ENCODE assay signal across 17 mouse cellular contexts in the genomic region with DNA sequence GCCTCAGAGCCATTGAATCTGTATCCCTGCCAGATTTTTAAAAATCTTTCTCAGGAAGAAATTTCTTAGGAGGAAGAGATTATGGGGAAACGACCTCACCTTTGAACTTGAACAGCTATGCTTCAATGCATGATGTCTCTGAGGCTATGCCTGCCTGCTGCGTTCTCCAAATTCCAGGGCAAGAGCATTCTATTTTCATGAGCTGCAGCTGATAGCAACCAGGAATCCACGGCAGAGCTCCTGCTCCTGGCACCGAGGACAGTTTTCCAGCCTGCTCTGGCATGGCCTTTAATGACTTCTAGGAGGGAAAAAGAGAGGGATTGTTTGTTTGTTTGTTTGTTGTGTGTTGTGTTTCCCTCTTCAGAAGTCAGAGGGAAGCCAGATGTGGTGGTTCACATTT. TPM values are rescaled to one million over a fixed set of nuclear protein-coding genes. Genes with fewer than 3 reads are reported as not detected.
DNase-seq lines count a peak whose midpoint lies in the region; ATAC-seq and TF ChIP-seq lines count a peak whose summit lies in the region.
"Had no signal": no experiment of that assay in that cellular context is flagged by ENCODE, and none has a peak within 500 bp of the region (broad histone marks: within the 10 kb centered on the region; RNA-seq: fewer than 3 reads in every experiment).

No protein-coding gene starts in this region.

- peaks cover 6% of the 10 kb centered on the region; the same call in 1 of the 2 replicates for H3K9me3 ChIP-seq in lung, embryonic 14.5 days (ENCODE audit: low read depth, low read length)
- peaks cover 11% of the 10 kb centered on the region for H3K9me3 ChIP-seq in heart, postnatal 0 days (replicated peaks; ENCODE audit: control insufficient read depth, low read length)

- H3K4me2 ChIP-seq in lung, embryonic 14.5 days = no peak overlapping the region
- H3K4me2 ChIP-seq in heart, postnatal 0 days (ENCODE audit: low read depth, low read length) = 0 out of 2 replicates have a peak overlapping the region, but pooled peaks have one; percentile 12
- H3K4me2 ChIP-seq: limb, embryonic 15.5 days; midbrain, embryonic 11.5 days; neural tube, embryonic 13.5 days had no signal

- DNase-seq in lung, embryonic 14.5 days = peak; percentile 38
- DNase-seq in lung, adult 2 months = no peak
- DNase-seq in heart, adult 9 months (ENCODE audit: low spot score in 2 of 2) = peak; percentile 21 to 52
- DNase-seq in heart, postnatal 0 days (ENCODE audit: low spot score) = peak; percentile 78
- DNase-seq in mesoderm, embryonic 11.5 days (ENCODE audit: low read depth, low spot score) = peak; percentile 25
- DNase-seq in urinary bladder, adult 2 months (ENCODE audit: low spot score) = no peak
- DNase-seq in T-cell, adult 2 months (ENCODE audit: low spot score) = no peak
- no peak for DNase-seq in spleen, postnatal 4 days (ENCODE audit: low spot score in 2 of 2)
- DNase-seq: adrenal gland, adult 2 months; cerebellum, postnatal 25 days; thymus, postnatal 36 days had no signal

- no peak overlapping the region for H3K4me3 ChIP-seq in lung, embryonic 14.5 days (ENCODE audit: low read depth, low read length)
- H3K4me3 ChIP-seq in lung, adult 2 months (replicated peaks; ENCODE audit: extremely low read depth, low read depth, low read length) = no peak overlapping the region
- no peak overlapping the region for H3K4me3 ChIP-seq in heart, postnatal 0 days (ENCODE audit: low read depth, low read length)
- H3K4me3 ChIP-seq: limb, embryonic 15.5 days; neural tube, embryonic 13.5 days had no signal

- H3K9ac ChIP-seq in lung, embryonic 14.5 days = no peak overlapping the region
- no peak overlapping the region for H3K9ac ChIP-seq in heart, postnatal 0 days (replicated peaks; ENCODE audit: low read depth, low read length)
- H3K9ac ChIP-seq: limb, embryonic 15.5 days; neural tube, embryonic 13.5 days had no signal

- TF ChIP-seq CTCF in lung, embryonic 14.5 days (IDR thresholded peaks at IDR 0.05; ENCODE audit: low read depth) = no peak
- TF ChIP-seq CTCF in lung, adult 2 months (IDR thresholded peaks at IDR 0.05; ENCODE audit: insufficient read depth, low read length) = no peak
- TF ChIP-seq CTCF in heart, postnatal 0 days (IDR thresholded peaks at IDR 0.05; ENCODE audit: low read depth) = no peak

- 39% methylated on average over 4 of the region's 4 CpGs for WGBS in lung, embryonic 14.5 days
- 46% methylated on average over 4 of the region's 4 CpGs for WGBS in lung, adult 2 months
- WGBS in heart, postnatal 0 days = 1% methylated on average over 4 of the region's 4 CpGs

- H3K27ac ChIP-seq in lung, embryonic 14.5 days (ENCODE audit: low read depth) = peak overlapping the region; percentile 46; the same call in 1 of the 2 replicates
- H3K27ac ChIP-seq in heart, postnatal 0 days (ENCODE audit: low read depth) = peak overlapping the region; percentile 96
- H3K27ac ChIP-seq: hindbrain, postnatal 0 days; limb, embryonic 15.5 days; neural tube, embryonic 13.5 days had no signal

- TF ChIP-seq POLR2A in lung, adult 2 months (IDR thresholded peaks at IDR 0.05; ENCODE audit: borderline replicate concordance, extremely low read depth, low read depth, low read length) = no peak

- ATAC-seq in lung, embryonic 14.5 days (ENCODE audit: insufficient read depth) = no peak
- peak; percentile 92 for ATAC-seq in heart, postnatal 0 days (ENCODE audit: insufficient read depth, low read depth)
- ATAC-seq: forebrain, embryonic 14.5 days; hindbrain, postnatal 0 days had no signal

- TF ChIP-seq EP300 in heart, postnatal 0 days (IDR thresholded peaks at IDR 0.05; ENCODE audit: low read depth) = peak; percentile 57

- H3K36me3 ChIP-seq in lung, embryonic 14.5 days (ENCODE audit: insufficient read depth) = 0 out of 2 replicates have a peak, but pooled peaks cover 5% of the 10 kb centered on the region
- peaks cover 36% of the 10 kb centered on the region for H3K36me3 ChIP-seq in heart, postnatal 0 days (replicated peaks; ENCODE audit: control insufficient read depth, insufficient read depth, low read length)

- no peaks in the 10 kb centered on the region for H3K4me1 ChIP-seq in lung, embryonic 14.5 days (ENCODE audit: insufficient read depth)
- no peaks in the 10 kb centered on the region; the same call in 1 of the 2 replicates for H3K4me1 ChIP-seq in lung, adult 2 months (ENCODE audit: control insufficient read depth, insufficient read depth, low read length)
- H3K4me1 ChIP-seq in heart, postnatal 0 days (ENCODE audit: control insufficient read depth, insufficient read depth) = peaks cover 10% of the 10 kb centered on the region
- H3K4me1 ChIP-seq: neural tube, embryonic 13.5 days had no signal

- no peaks in the 10 kb centered on the region for H3K27me3 ChIP-seq in lung, embryonic 14.5 days (ENCODE audit: insufficient read depth, low read length)
- H3K27me3 ChIP-seq in heart, postnatal 0 days (ENCODE audit: control insufficient read depth, insufficient read depth, low read length) = no peaks in the 10 kb centered on the region
- H3K27me3 ChIP-seq: limb, embryonic 15.5 days; neural tube, embryonic 13.5 days had no signal

RNA-seq across cellular contexts. Expression of a gene that starts 56.7 kb away (rescaled TPM):
- 3.7 and 4.2 TPM in 2 replicates for polyA plus RNA-seq in lung, embryonic 14.5 days (2014; fragmentation: Nextera tagmentation; extraction: Ambion mirVana)
- 11.4 and 19.4 TPM in 2 replicates for polyA plus RNA-seq in lung, adult 2 months (2012; rRNA removed)
- 125 and 167 TPM in 2 replicates for total RNA-seq in heart, postnatal 0 days (2014; rRNA removed; ENCODE audit: low replicate concordance)
- polyA plus RNA-seq in heart, postnatal 0 days (2015; fragmentation: Nextera tagmentation; extraction: Ambion mirVana) = 83.8 and 94.3 TPM in 2 replicates
- polyA plus RNA-seq in urinary bladder, adult 2 months (2012; rRNA removed) = 10.2 and 14.4 TPM in 2 replicates
- total RNA-seq: monocyte, adult 5-6 weeks had no signal

Comparison
In these comparisons a context has a peak if more than half of its experiments do, and no peak if none do; other contexts are left out.
1. DNase-seq: peak in lung, embryonic 14.5 days (single experiment), heart, adult 9 months (2 of 2), heart, postnatal 0 days (single experiment) and mesoderm, embryonic 11.5 days (single experiment); none in lung, adult 2 months (single experiment), urinary bladder, adult 2 months (single experiment), T-cell, adult 2 months (single experiment) and spleen, postnatal 4 days (0 of 2).